Mouse (Mus musculus) CH12.LX (cell line): ENCODE results near the gene Slc6a12. TPM values are rescaled to one million over a fixed set of nuclear protein-coding genes. Genes with fewer than 3 reads are reported as not detected.

ENCODE experiments used
- DNase-seq: peaks from one replicate; pipeline ENCODE4 v3.0.0-alpha.2; 2013; ENCODE audit errors: extremely low read depth
- H3K27ac ChIP-seq: 2 replicates; pipeline ENCODE4 v1.5.1; 2012; ENCODE audit warnings: low read depth, mild to moderate bottlenecking, control low read depth, moderate library complexity; ENCODE audit not compliant: insufficient read depth
- H3K27me3 ChIP-seq: replicated peaks from 2 replicates; pipeline ENCODE3; 2012; ENCODE audit warnings: inconsistent platforms
- H3K36me3 ChIP-seq, 2 experiments: replicated peaks in 1 of 2; 2 replicates each; pipeline versions ENCODE3 to v1.6.1; 2012; ENCODE audit warnings: inconsistent platforms in 1 of 2, low read length in 1 of 2, mild to moderate bottlenecking in 1 of 2, mixed read lengths in 1 of 2, moderate library complexity in 1 of 2; ENCODE audit not compliant: control insufficient read depth in 1 of 2, insufficient read depth in 1 of 2
- H3K4me1 ChIP-seq, 2 experiments: 2 replicates each; pipeline ENCODE4 v1.6.1; 2012; ENCODE audit warnings: inconsistent platforms in 1 of 2, moderate library complexity in 1 of 2; ENCODE audit not compliant: insufficient read depth in 2 of 2, control insufficient read depth in 1 of 2
- H3K4me2 ChIP-seq: 2 replicates; pipeline ENCODE4 v1.6.1; 2012; ENCODE audit warnings: low read depth, mild to moderate bottlenecking, control low read depth; ENCODE audit not compliant: poor library complexity, insufficient read depth, severe bottlenecking
- H3K4me3 ChIP-seq, 3 experiments: fragments of 150-350 bp in 1 of 3; sonication (generic) in 1 of 3; replicated peaks in 1 of 3; 2 replicates each; pipeline versions ENCODE3 to v1.5.1; 2011 to 2012; ENCODE audit warnings: low read depth in 2 of 3, low read length in 2 of 3, mild to moderate bottlenecking in 2 of 3, moderate library complexity in 2 of 3, control low read depth in 1 of 3, improper control_type of control experiment in 1 of 3, inconsistent platforms in 1 of 3, mixed read lengths in 1 of 3; ENCODE audit not compliant: poor library complexity in 1 of 3
- H3K79me2 ChIP-seq: replicated peaks from 2 replicates; pipeline ENCODE4 v1.6.1; 2012; ENCODE audit warnings: mild to moderate bottlenecking, moderate library complexity; ENCODE audit not compliant: control insufficient read depth, poor library complexity, insufficient read depth, severe bottlenecking; ENCODE audit errors: extremely low read depth
- H3K9ac ChIP-seq: 2 replicates; pipeline ENCODE4 v1.6.1; 2012; ENCODE audit warnings: low read depth, mild to moderate bottlenecking, control low read depth, moderate library complexity; ENCODE audit not compliant: insufficient read depth
- H3K9me3 ChIP-seq: replicated peaks from 2 replicates; pipeline ENCODE3; 2012; ENCODE audit warnings: low read length, inconsistent platforms, mixed read lengths
- CHD1 ChIP-seq: IDR thresholded peaks from 2 replicates; pipeline ENCODE4 v1.6.1; 2012; ENCODE audit warnings: low read depth, low read length, improper control_type of control experiment, inconsistent platforms
- CHD2 ChIP-seq: IDR thresholded peaks from 2 replicates; pipeline ENCODE4 v1.6.1; 2011; ENCODE audit warnings: low read length, improper control_type of control experiment
- CTCF ChIP-seq, 2 experiments: IDR thresholded peaks in 1 of 2; conservative IDR thresholded peaks in 1 of 2; 2 replicates each; pipeline ENCODE4 v1.5.1; 2011 to 2012; ENCODE audit warnings: low read depth in 2 of 2, low read length in 2 of 2, improper control_type of control experiment in 1 of 2, inconsistent platforms in 1 of 2, mild to moderate bottlenecking in 1 of 2, moderate library complexity in 1 of 2
- E2F4 ChIP-seq: IDR thresholded peaks from 2 replicates; pipeline ENCODE4 v1.6.1; 2011; ENCODE audit warnings: low read depth, low read length, improper control_type of control experiment; ENCODE audit not compliant: insufficient replicate concordance
- EP300 ChIP-seq: IDR thresholded peaks from 2 replicates; pipeline ENCODE4 v1.6.1; 2011; ENCODE audit warnings: low read length, improper control_type of control experiment
- ETS1 ChIP-seq: conservative IDR thresholded peaks from 2 replicates; pipeline ENCODE4 v1.6.1; 2012; ENCODE audit warnings: low read depth, mild to moderate bottlenecking, inconsistent platforms, low read length, improper control_type of control experiment, moderate library complexity
- HCFC1 ChIP-seq: IDR thresholded peaks from 2 replicates; pipeline ENCODE4 v1.6.1; 2012; ENCODE audit warnings: low read depth, mild to moderate bottlenecking, inconsistent platforms, low read length, improper control_type of control experiment
- JUN ChIP-seq: IDR thresholded peaks from 2 replicates; pipeline ENCODE4 v1.6.1; 2011; ENCODE audit warnings: low read depth, mild to moderate bottlenecking, low read length, improper control_type of control experiment, moderate library complexity; ENCODE audit not compliant: insufficient read depth
- JUND ChIP-seq: conservative IDR thresholded peaks from 2 replicates; pipeline ENCODE4 v1.6.1; 2011; ENCODE audit warnings: low read depth, low read length, improper control_type of control experiment
- MAFK ChIP-seq: IDR thresholded peaks from 2 replicates; pipeline ENCODE4 v1.6.1; 2011; ENCODE audit warnings: low read length, improper control_type of control experiment; ENCODE audit not compliant: insufficient replicate concordance
- MAZ ChIP-seq: IDR thresholded peaks from 2 replicates; pipeline ENCODE4 v1.6.1; 2012; ENCODE audit warnings: low read depth, mild to moderate bottlenecking, inconsistent platforms, low read length, improper control_type of control experiment, moderate library complexity
- NELFE ChIP-seq: IDR thresholded peaks from 2 replicates; pipeline ENCODE4 v1.6.1; 2011; ENCODE audit warnings: low read depth, low read length, improper control_type of control experiment
- NRF1 ChIP-seq: IDR thresholded peaks from 2 replicates; pipeline ENCODE4 v1.6.1; 2014; ENCODE audit warnings: low read depth, mild to moderate bottlenecking, inconsistent platforms, low read length, improper control_type of control experiment, moderate library complexity
- PAX5 ChIP-seq: IDR thresholded peaks from 2 replicates; pipeline ENCODE4 v1.6.1; 2012; ENCODE audit warnings: low read length, inconsistent platforms, mixed read lengths
- RAD21 ChIP-seq: IDR thresholded peaks from 2 replicates; pipeline ENCODE4 v1.6.1; 2011; ENCODE audit warnings: low read depth, mild to moderate bottlenecking, low read length, improper control_type of control experiment, moderate library complexity
- SIN3A ChIP-seq: IDR thresholded peaks from 2 replicates; pipeline ENCODE4 v1.6.1; 2012; ENCODE audit warnings: low read length, improper control_type of control experiment, inconsistent platforms
- TBP ChIP-seq: conservative IDR thresholded peaks from 2 replicates; pipeline ENCODE4 v1.6.1; 2011; ENCODE audit warnings: low read depth, low read length, improper control_type of control experiment
- USF1 ChIP-seq: IDR thresholded peaks from 2 replicates; pipeline ENCODE4 v1.6.1; 2014; ENCODE audit warnings: low read depth, mild to moderate bottlenecking, inconsistent platforms, low read length, improper control_type of control experiment
- USF2 ChIP-seq: conservative IDR thresholded peaks from 2 replicates; pipeline ENCODE4 v1.6.1; 2011; ENCODE audit warnings: low read depth, low read length, improper control_type of control experiment
- dilution Hi-C: fragments of 300-500 bp; cut with MboI; formaldehyde crosslinking; loops from 2 replicates; pipeline ENCODE4 v1.14.3; 2020; ENCODE audit warnings: low sequenced_read_pairs; ENCODE audit not compliant: extremely low pct_unique_long_range_greater_than_20kb, extremely low pct_ligation_motif_present
- in situ Hi-C: fragments of 300-500 bp; cut with MboI; formaldehyde crosslinking; loops from 3 replicates; pipeline ENCODE4 v1.14.3; 2019; ENCODE audit warnings: low sequenced_read_pairs, low pct_ligation_motif_present, low pct_unique_long_range_greater_than_20kb, mixed read lengths
- polyA plus RNA-seq: library from polyadenylated mRNA; unstranded; fragments of >175 nt; gene quantifications from 2 replicates; pipeline ENCODE4 v1.2.1, GENCODE M21; 2012; ENCODE audit warnings: low read depth; ENCODE audit not compliant: insufficient read length
- total RNA-seq, 2 experiments: library from RNA; depleted of rRNA; stranded (reverse); fragments of 300-350 nt in 1 of 2; fragments of >200 nt in 1 of 2; gene quantifications; 2 replicates each; pipeline ENCODE4 v1.2.3; 2012 to 2014

The Slc6a12 gene
- total and polyA plus RNA-seq, 3 experiments, result 0.55 to 2.5 (median 2.5) TPM

GRCm38 (mm10) chr6:121385397-121385796, 42.5 kb downstream of the Slc6a12 start:
- Histone ChIP-seq H3K9me3 (no peaks in the 10 kb centered on the region), H3K4me3 (no peak overlapping the region), H3K79me2 (no peaks in the 10 kb centered on the region), H3K36me3 (no peaks in the 10 kb centered on the region), H3K9ac (no peak overlapping the region), H3K27ac (no peak overlapping the region), H3K4me1 (0 out of 4 replicates have a peak, but pooled peaks cover 0 to 4% of the 10 kb centered on the region in 2 experiments)
- DNase-seq, result no peak
- dilution Hi-C loops, result no loop called here
- in situ Hi-C loops, result no loop called here
- TF ChIP-seq NRF1 (no peak), SIN3A (no peak), E2F4 (no peak), CHD1 (no peak), EP300 (no peak), USF1 (no peak), TBP (no peak), PAX5 (no peak), MAFK (no peak)
- TF ChIP-seq, all 38 proteins: peak for 0
- H3K4me2 ChIP-seq, result peak overlapping the region; percentile 26; the same call in 1 of the 2 replicates
- peaks cover 98% of the 10 kb centered on the region for H3K27me3 ChIP-seq

GRCm38 (mm10) chr6:121392610-121393252, 49.9 kb downstream of the Slc6a12 start:
- H3K27me3 ChIP-seq, result peaks cover 70% of the 10 kb centered on the region
- TF ChIP-seq JUN, result no peak
- no peak for TF ChIP-seq CTCF (conservative IDR thresholded peaks at IDR 0.05 in 1 of 2, IDR thresholded peaks at IDR 0.05 in 1 of 2; ENCODE audit: low read depth in 2 of 2, low read length in 2 of 2)
- no peak for TF ChIP-seq RAD21
- no peak for TF ChIP-seq HCFC1
- TF ChIP-seq NELFE, result no peak
- TF ChIP-seq CHD2, result no peak
- no peak for TF ChIP-seq ETS1
- TF ChIP-seq MAZ, result no peak
- TF ChIP-seq USF2, result no peak
- TF ChIP-seq MAFK, result no peak
- no peak for TF ChIP-seq JUND
- TF ChIP-seq, all 38 proteins: peak for 0
- Histone ChIP-seq H3K4me3 (no peak overlapping the region), H3K36me3 (no peaks in the 10 kb centered on the region), H3K9me3 (peaks cover 14% of the 10 kb centered on the region), H3K9ac (no peak overlapping the region), H3K4me2 (no peak overlapping the region), H3K79me2 (no peaks in the 10 kb centered on the region), H3K4me1 (no peaks in the 10 kb centered on the region), H3K27ac (no peak overlapping the region)
- in situ Hi-C loops, result no loop called here
- dilution Hi-C loops, result no loop called here
- DNase-seq, result no peak
